Mouse (Mus musculus): ENCODE results near the gene Acox3. TPM values are rescaled to one million over a fixed set of nuclear protein-coding genes. Genes with fewer than 3 reads are reported as not detected.

Gene Acox3
- total RNA-seq, 4 experiments from 2014 or later = 21.9 to 32.0 (median 26.4) TPM

GRCm38 (mm10) chr5:35610381-35610780 is 27.5 kb downstream of the Acox3 start:
- DNase-seq (ENCODE audit: low spot score) = no peak

DNA sequence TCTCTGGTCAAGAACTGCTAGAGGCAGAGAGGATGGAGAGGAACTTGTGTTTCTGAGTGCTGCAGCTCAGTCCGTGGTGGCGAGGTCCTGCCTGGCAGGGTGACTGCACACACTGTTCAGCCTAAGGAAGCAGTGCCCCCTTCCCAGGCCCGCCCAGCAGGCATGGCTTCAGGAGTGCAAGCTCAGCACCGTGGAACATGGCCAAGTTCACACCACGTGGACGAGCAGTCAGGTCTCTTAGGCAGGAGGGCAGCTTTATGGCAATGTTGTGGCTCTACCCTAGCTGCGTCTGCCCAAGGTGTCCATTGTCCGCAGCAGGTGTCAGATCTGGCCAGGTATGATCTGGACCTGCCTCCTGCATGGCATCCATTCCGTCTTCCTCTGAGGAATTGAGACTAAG is 28.3 kb downstream of the Acox3 start:
- DNase-seq (ENCODE audit: low spot score) = no peak

- no peak for DNase-seq (ENCODE audit: low spot score)
These were observed 29.1 kb downstream of the Acox3 start for GRCm38 (mm10) chr5:35611900-35612299.

- no peak for DNase-seq (ENCODE audit: low spot score)
These were observed 29.9 kb downstream of the Acox3 start for GRCm38 (mm10) chr5:35612722-35613121.

DNA sequence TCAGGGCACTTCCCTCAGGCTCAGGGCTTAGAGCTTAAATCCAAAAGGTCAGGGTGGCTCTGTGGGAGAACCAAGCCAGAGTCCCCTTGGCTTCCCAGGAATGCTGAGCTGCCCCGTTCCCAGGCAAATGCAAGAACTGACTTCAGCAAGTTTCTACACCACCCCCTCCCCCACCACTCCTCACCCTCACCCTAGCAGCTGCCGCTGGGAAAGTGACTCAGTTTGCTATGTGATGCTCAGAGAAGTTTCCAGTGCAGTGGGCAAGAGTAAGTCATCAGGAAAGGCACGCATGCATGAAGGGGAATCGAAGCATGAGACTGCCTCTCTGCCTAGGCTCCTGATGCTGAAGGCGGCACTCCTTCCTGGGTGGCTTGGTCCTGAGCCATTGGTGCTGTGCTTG is 34.1 kb downstream of the Acox3 start:
- no peak for DNase-seq (ENCODE audit: low spot score)

- no peak for DNase-seq (ENCODE audit: low spot score)
These were observed 38.3 kb downstream of the Acox3 start for GRCm38 (mm10) chr5:35621114-35621513.

GRCm38 (mm10) chr5:35623831-35624230 is 41.0 kb downstream of the Acox3 start:
- no peak for DNase-seq (ENCODE audit: low spot score)

GRCm38 (mm10) chr5:35624751-35625239 is 42.0 kb downstream of the Acox3 start:
- DNase-seq (ENCODE audit: low spot score) = peak; percentile 75

- no peak for DNase-seq (ENCODE audit: low spot score)
These were observed 43.6 kb downstream of the Acox3 start for GRCm38 (mm10) chr5:35626408-35626807.

DNA sequence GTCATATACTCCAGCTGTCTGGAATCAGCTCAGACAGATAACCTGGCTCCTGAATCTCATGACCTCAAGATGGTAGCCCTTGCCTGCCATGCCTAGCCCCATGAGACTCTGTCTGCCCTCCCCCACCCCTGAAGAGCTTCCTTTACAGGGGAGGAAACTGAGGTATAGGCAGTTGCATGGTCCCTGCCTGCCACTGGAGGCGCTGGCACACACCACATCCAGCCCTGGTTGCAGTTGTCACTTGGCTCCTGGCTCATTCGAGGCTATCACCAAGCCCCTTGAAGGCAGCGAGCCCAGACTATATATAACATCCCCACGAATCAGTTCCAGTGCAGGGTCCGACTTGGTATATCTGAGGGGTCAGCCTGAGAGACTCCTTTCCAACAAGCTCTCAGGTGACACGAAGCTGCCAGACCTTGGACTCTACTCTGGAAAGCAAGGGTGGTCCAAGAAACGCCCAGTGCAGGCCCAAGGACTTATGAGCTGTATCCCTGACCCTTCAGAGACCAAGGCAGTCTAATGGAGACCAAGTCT is 44.5 kb downstream of the Acox3 start:
- DNase-seq (ENCODE audit: low spot score) = no peak

- DNase-seq (ENCODE audit: low spot score) = peak; percentile 86
These were observed 45.8 kb downstream of the Acox3 start for GRCm38 (mm10) chr5:35628685-35629084.

DNA sequence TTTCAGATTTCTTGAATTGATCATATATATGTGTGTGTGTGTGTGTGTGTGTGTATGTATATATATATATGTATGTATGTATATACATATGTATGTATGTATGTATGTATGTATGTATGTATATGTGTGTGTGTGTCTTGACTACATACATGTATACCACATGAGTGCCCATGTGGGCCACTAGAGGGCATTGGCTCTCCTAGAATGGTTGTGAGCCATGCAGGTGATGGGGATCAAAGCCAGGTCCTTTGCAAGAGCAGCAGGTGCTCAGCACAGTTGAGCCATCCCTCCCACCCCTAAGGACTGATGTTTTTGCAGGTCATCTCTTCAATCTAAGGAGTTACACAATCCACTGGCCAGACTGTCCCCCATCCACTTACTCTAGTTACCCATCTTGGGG is 46.5 kb downstream of the Acox3 start:
- no peak for DNase-seq (ENCODE audit: low spot score)

GRCm38 (mm10) chr5:35630706-35631105 is 47.9 kb downstream of the Acox3 start:
- no peak for DNase-seq (ENCODE audit: low spot score)

GRCm38 (mm10) chr5:35631224-35631623 is 48.4 kb downstream of the Acox3 start:
- DNase-seq (ENCODE audit: low spot score) = no peak

GRCm38 (mm10) chr5:35631755-35632154 is 48.9 kb downstream of the Acox3 start:
- DNase-seq (ENCODE audit: low spot score) = no peak

GRCm38 (mm10) chr5:35632841-35633240 is 50.0 kb downstream of the Acox3 start:
- peak; percentile 64 for DNase-seq (ENCODE audit: low spot score)

DNA sequence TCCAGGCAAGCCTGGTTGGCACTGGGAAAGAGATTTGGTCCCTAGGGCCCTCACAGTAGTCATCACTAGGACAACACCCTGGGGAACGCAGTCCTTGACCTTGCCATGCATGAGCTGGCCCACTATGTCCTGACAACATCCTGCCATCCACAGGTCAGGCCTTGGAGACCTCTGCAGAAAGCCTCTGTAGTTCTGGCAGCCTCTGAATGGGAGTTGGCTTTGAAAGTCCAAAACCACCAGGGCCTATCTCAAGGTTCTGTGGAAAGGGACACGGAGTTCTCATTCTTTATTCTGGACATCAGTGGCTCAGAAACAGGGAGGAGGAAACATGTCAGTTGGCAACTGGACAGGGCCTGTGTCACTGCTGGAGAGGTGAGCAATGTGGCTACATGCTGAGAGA is 53.2 kb downstream of the Acox3 start:
- peak; percentile 85 for DNase-seq (ENCODE audit: low spot score)

DNA sequence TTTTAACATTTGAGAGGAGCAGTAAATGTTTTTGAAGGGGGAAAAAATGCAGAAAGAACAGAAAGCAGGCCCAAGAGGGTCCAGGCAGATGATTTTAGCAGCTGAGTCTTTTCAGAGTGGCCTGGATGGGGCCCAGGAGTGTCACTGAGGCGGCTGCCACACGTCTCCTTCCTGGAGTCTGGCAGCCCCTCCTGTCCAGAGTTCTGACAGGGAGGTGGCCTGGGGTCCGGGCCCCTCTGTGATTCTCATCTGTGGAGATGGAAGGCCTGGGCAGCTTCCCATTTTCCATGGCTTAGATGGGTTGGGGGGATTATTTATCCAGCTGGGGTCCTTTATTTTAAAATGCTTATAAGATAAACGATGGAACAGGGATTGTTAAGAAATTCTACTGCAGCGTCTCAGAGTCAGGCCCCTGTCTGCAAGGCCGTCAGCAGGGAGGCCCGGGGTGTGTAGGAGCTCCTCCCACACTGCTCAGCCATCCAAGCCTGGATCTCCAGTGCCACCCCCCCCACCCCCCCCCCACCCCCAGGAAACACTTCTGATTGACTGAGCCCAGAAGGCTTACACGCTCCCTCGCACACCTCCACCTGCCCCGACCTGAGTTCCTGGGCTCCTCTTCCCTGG is 59.2 kb downstream of the Acox3 start:
- DNase-seq (ENCODE audit: low spot score) = no peak

GRCm38 (mm10) chr5:35643401-35644048 is 60.7 kb downstream of the Acox3 start:
- DNase-seq (ENCODE audit: low spot score) = no peak

DNA sequence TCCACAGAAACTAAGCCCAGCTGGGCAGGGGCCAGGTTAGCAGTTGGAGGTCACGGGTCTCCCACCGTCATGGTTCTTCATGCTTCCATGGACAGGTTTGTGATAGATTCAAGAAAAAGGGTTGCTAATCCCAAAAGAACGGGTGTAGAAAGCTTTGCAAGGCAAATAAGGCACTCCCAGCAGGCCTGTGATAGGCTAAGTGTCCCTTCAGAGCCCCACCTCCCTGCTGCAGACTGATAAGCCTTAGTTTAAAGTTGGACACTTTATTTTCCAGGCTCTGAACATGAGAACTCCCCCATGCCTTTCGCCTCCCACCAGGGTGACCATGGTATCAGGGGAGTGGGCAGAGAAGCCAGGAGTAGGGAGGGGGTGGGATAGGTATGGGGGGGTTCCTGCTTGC is 61.2 kb downstream of the Acox3 start:
- no peak for DNase-seq (ENCODE audit: low spot score)

DNA sequence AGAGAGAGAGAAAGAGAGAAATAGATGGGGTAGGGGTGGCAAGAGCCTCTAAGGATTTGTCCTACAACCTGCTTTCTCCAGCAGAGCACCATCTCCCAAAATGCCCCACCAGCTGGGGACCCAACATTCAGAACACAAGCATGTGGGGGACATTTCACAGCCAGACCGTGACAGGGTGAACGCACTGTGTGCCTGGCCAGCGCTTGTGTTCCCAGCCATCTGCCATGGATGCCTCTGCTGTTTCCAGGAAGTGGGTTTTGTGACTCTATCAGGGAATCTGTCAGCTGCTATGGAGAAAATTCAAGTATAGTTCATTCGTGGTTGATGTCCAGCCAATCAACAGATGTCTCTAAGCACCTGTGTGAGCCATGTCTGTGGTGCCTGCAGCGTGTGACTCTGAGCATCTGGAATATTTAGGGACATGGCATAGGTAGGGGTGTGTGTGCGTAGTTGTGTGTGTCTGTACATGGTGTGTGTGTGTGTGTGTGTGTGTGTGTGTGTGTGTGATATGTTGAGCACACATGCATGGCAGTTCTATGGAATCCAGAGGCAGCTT is 63.2 kb downstream of the Acox3 start:
- DNase-seq (ENCODE audit: low spot score) = no peak

DNA sequence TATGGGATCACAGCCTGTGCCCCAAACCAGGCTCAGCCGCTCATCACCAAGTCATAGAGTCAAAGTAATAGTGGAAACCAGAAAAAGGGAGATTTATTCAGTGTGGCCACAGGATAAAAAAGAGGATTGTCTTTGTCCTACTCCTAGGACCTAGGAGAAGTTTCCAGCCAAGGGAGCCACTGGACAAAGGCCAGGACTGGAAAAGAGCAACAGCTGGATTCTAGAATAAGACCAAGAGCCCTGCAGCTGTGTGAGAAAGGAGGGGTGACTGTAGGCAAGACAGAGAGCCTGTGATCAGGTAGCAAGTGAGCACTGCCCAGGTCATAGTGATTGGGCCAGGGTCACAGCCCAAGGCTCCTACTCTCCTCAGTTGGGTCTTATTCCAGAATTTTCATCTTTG is 64.1 kb downstream of the Acox3 start:
- DNase-seq (ENCODE audit: low spot score) = peak; percentile 62

GRCm38 (mm10) chr5:35647562-35647961 is 64.7 kb downstream of the Acox3 start:
- DNase-seq (ENCODE audit: low spot score) = peak; percentile 60
